Mouse (Mus musculus) cortical plate, adult 2 months (tissue): ENCODE measurements around the gene Cyp51.

Experiments
- CTCF ChIP-seq: fragments of 200-500 bp; IDR thresholded peaks from 2 replicates; pipeline ENCODE4 v1.5.1; 2011; ENCODE audit warnings: mild to moderate bottlenecking, control low read depth, low read length; ENCODE audit not compliant: insufficient read depth; ENCODE audit errors: extremely low read depth
- POLR2A ChIP-seq: fragments of 200-500 bp; IDR thresholded peaks from 2 replicates; pipeline ENCODE4 v1.6.1; 2011; ENCODE audit warnings: mild to moderate bottlenecking, low read length, control low read depth; ENCODE audit not compliant: insufficient read depth; ENCODE audit errors: extremely low read depth

DNA sequence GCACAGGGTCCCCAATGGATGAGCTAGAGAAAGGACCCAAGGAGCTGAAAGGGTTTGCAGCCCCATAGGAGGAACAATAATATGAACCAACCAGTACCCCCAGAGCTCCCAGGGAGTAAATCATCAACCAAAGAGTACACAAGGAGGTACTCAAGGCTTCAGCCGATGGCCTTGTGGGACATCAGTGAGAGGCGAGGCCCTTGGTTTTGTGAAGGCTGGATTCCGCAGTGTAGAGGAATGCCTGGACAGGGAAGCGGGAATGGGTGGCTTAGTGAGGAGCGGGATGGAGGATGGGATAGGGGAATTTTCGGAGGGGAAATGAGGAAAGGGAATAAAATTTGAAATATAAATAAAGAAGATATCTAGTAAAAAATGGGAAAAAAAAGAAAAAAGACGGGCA is 19.6 kb downstream of the Cyp51 start:
- no peak for TF ChIP-seq POLR2A
- TF ChIP-seq CTCF, result no peak
